Mouse (Mus musculus): ENCODE data around the gene Adgrf5. TPM values are rescaled to one million over a fixed set of nuclear protein-coding genes. Genes with fewer than 3 reads are reported as not detected.
"Not testable (repeated sequence)": the region's sequence is repeated elsewhere in the genome, so short reads cannot be mapped to it uniquely, and the experiment has no call there.

The Adgrf5 gene
- polyA plus RNA-seq, 1 experiment from 2014 or later: 10.5 TPM

- not testable (repeated sequence) for H3K9me3 ChIP-seq (replicated peaks); H3K27ac ChIP-seq; DNase-seq (ENCODE audit: low spot score); H3K27me3 ChIP-seq (ENCODE audit: low read depth, poor library complexity, severe bottlenecking); H3K36me3 ChIP-seq; H3K4me3 ChIP-seq; H3K4me1 ChIP-seq
- 93% methylated on average over 10 of the region's 10 CpGs for WGBS
Observed at GRCm38 (mm10) chr17:43490371-43490770, 130.1 kb downstream of the Adgrf5 start.

GRCm38 (mm10) chr17:43495502-43495901 is 135.3 kb downstream of the Adgrf5 start:
- Histone ChIP-seq H3K4me1 (no peaks in the 10 kb centered on the region), H3K4me3 (no peak overlapping the region), H3K27me3 (ENCODE audit: low read depth, poor library complexity, severe bottlenecking) (no peaks in the 10 kb centered on the region), H3K36me3 (no peaks in the 10 kb centered on the region), H3K9me3 (replicated peaks) (no peaks in the 10 kb centered on the region), H3K27ac (no peak overlapping the region)
- no peak for DNase-seq (ENCODE audit: low spot score)
- WGBS: 92% methylated on average over 5 of the region's 5 CpGs

GRCm38 (mm10) chr17:43497521-43497920 is 137.3 kb downstream of the Adgrf5 start:
- no peak for DNase-seq (ENCODE audit: low spot score)
- Histone ChIP-seq H3K27ac (no peak overlapping the region), H3K27me3 (ENCODE audit: low read depth, poor library complexity, severe bottlenecking) (no peaks in the 10 kb centered on the region), H3K9me3 (replicated peaks) (no peaks in the 10 kb centered on the region), H3K36me3 (no peaks in the 10 kb centered on the region), H3K4me3 (no peak overlapping the region), H3K4me1 (no peaks in the 10 kb centered on the region)
- 86% methylated on average over 4 of the region's 4 CpGs for WGBS

- Histone ChIP-seq H3K9me3 (replicated peaks) (no peaks in the 10 kb centered on the region), H3K27me3 (ENCODE audit: low read depth, poor library complexity, severe bottlenecking) (no peaks in the 10 kb centered on the region), H3K27ac (no peak overlapping the region), H3K4me1 (no peaks in the 10 kb centered on the region), H3K36me3 (no peaks in the 10 kb centered on the region), H3K4me3 (no peak overlapping the region)
- 85% methylated on average over 1 of the region's 1 CpGs for WGBS
- no peak for DNase-seq (ENCODE audit: low spot score)
Observed at GRCm38 (mm10) chr17:43500513-43500912, 140.3 kb downstream of the Adgrf5 start.

- no peak overlapping the region for H3K4me3 ChIP-seq
- H3K27me3 ChIP-seq (ENCODE audit: low read depth, poor library complexity, severe bottlenecking): no peaks in the 10 kb centered on the region
- WGBS: 86% methylated on average over 3 of the region's 3 CpGs
- no peaks in the 10 kb centered on the region for H3K9me3 ChIP-seq (replicated peaks)
- no peak for DNase-seq (ENCODE audit: low spot score)
- H3K36me3 ChIP-seq: no peaks in the 10 kb centered on the region
- H3K4me1 ChIP-seq: no peaks in the 10 kb centered on the region
- no peak overlapping the region for H3K27ac ChIP-seq
Observed at GRCm38 (mm10) chr17:43501223-43501622, 141.0 kb downstream of the Adgrf5 start.

- H3K4me1 ChIP-seq: no peaks in the 10 kb centered on the region
- H3K4me3 ChIP-seq: no peak overlapping the region
- H3K27me3 ChIP-seq (ENCODE audit: low read depth, poor library complexity, severe bottlenecking): no peaks in the 10 kb centered on the region
- no peaks in the 10 kb centered on the region for H3K36me3 ChIP-seq
- no peak for DNase-seq (ENCODE audit: low spot score)
- WGBS: 95% methylated on average over 5 of the region's 5 CpGs
- H3K9me3 ChIP-seq (replicated peaks): no peaks in the 10 kb centered on the region
- H3K27ac ChIP-seq: no peak overlapping the region
Observed at GRCm38 (mm10) chr17:43501631-43502030, 141.4 kb downstream of the Adgrf5 start.

GRCm38 (mm10) chr17:43502592-43502991 is 142.3 kb downstream of the Adgrf5 start, which contains the start of gene Mep1a:
Mep1a (minus strand) TSS chr17:43502812.
- 94% methylated on average over 9 of the region's 9 CpGs for WGBS
- no peaks in the 10 kb centered on the region for H3K27me3 ChIP-seq (ENCODE audit: low read depth, poor library complexity, severe bottlenecking)
- H3K9me3 ChIP-seq (replicated peaks): no peaks in the 10 kb centered on the region
- no peaks in the 10 kb centered on the region for H3K36me3 ChIP-seq
- DNase-seq (ENCODE audit: low spot score): no peak
- no peak within 1 kb of the TSS for H3K27ac ChIP-seq
- no peaks in the 10 kb centered on the region for H3K4me1 ChIP-seq
- no peak within 1 kb of the TSS for H3K4me3 ChIP-seq

- Histone ChIP-seq H3K9me3 (replicated peaks) (no peaks in the 10 kb centered on the region), H3K36me3 (no peaks in the 10 kb centered on the region), H3K4me3 (no peak overlapping the region), H3K4me1 (no peaks in the 10 kb centered on the region), H3K27me3 (ENCODE audit: low read depth, poor library complexity, severe bottlenecking) (no peaks in the 10 kb centered on the region), H3K27ac (no peak overlapping the region)
- no peak for DNase-seq (ENCODE audit: low spot score)
- 62% methylated on average over 4 of the region's 4 CpGs for WGBS
Observed at GRCm38 (mm10) chr17:43503861-43504593, 143.8 kb downstream of the Adgrf5 start.

- H3K27ac ChIP-seq: no peak overlapping the region
- no peaks in the 10 kb centered on the region for H3K9me3 ChIP-seq (replicated peaks)
- H3K36me3 ChIP-seq: no peaks in the 10 kb centered on the region
- H3K4me1 ChIP-seq: no peaks in the 10 kb centered on the region
- no peak overlapping the region for H3K4me3 ChIP-seq
- H3K27me3 ChIP-seq (ENCODE audit: low read depth, poor library complexity, severe bottlenecking): no peaks in the 10 kb centered on the region
- no peak for DNase-seq (ENCODE audit: low spot score)
- 72% methylated on average over 6 of the region's 6 CpGs for WGBS
Observed at GRCm38 (mm10) chr17:43504594-43504934, 144.3 kb downstream of the Adgrf5 start.

Other genes with a start within 250 kb of the Adgrf5 start
- gene Adgrf1, start 90.1 kb upstream of the Adgrf5 start, polyA plus RNA-seq (2016; fragmentation: Nextera tagmentation; extraction: Ambion mirVana): not detected in 2 replicates
- not detected in 2 replicates for gene Mep1a, start 142.4 kb downstream of the Adgrf5 start, polyA plus RNA-seq (2016; fragmentation: Nextera tagmentation; extraction: Ambion mirVana)
- gene Ankrd66, start 183.2 kb downstream of the Adgrf5 start, polyA plus RNA-seq (2016; fragmentation: Nextera tagmentation; extraction: Ambion mirVana): 0.18 TPM in 1 of 2 replicates, not detected in the other
- 1.0 and 2.2 TPM in 2 replicates for gene Pla2g7, start 207.6 kb downstream of the Adgrf5 start, polyA plus RNA-seq (2016; fragmentation: Nextera tagmentation; extraction: Ambion mirVana)

Data from limb, embryonic 10.5 days (tissue).